13 mouse cellular contexts compared by ENCODE assay signal in the genomic region with DNA sequence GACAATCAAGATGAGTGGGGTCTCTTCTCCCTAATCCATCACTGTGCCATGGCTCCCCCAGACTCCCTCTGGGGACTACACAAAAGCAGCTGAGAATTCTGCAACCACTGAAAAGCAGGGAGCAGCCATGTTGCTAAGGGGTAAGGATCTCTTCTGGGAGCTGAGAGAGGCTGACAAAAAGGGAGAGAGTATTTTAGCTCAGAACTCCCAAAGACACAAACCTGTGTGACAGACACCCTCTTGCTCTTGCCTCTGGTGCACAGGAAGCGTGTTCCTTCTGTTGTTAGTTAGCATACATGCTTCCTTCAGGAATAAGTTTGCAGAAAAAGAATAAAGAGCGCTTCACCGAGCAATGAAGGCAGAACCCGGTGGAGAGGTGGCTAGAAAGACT. TPM values are rescaled to one million over a fixed set of nuclear protein-coding genes. Genes with fewer than 3 reads are reported as not detected.
DNase-seq lines count a peak whose midpoint lies in the region; ATAC-seq lines count a peak whose summit lies in the region.
"Had no signal": no experiment of that assay in that cellular context is flagged by ENCODE, and none has a peak within 500 bp of the region (broad histone marks: within the 10 kb centered on the region; RNA-seq: fewer than 3 reads in every experiment).

No protein-coding gene starts in this region.

- ATAC-seq in limb, embryonic 12.5 days (ENCODE audit: insufficient number of reproducible peaks, insufficient read depth, low FRiP score, low TSS enrichment, low read depth): no peak
- ATAC-seq in hindbrain, embryonic 15.5 days (ENCODE audit: low FRiP score, low read depth): no peak
- no peak for ATAC-seq in neural tube, embryonic 12.5 days (ENCODE audit: low FRiP score, low read depth)
- no peak for ATAC-seq in liver, embryonic 12.5 days
- ATAC-seq: liver, postnatal 0 days had no signal

- no peak for DNase-seq in limb, embryonic 10.5 days (ENCODE audit: low spot score)
- no peak for DNase-seq in forebrain, embryonic 10.5 days (ENCODE audit: extremely low spot score, low spot score)
- no peak for DNase-seq in liver
- no peak for DNase-seq in yolk sac, embryonic 10.5 days (ENCODE audit: low spot score)
- DNase-seq: heart, postnatal 36 days; liver, postnatal 0 days; thymus, postnatal 25 days had no signal

- H3K27me3 ChIP-seq in limb, embryonic 12.5 days: no peaks in the 10 kb centered on the region
- H3K27me3 ChIP-seq in limb, embryonic 10.5 days (ENCODE audit: low read depth, poor library complexity, severe bottlenecking): peaks cover 8% of the 10 kb centered on the region; the same call in 1 of the 2 replicates
- peaks cover 4% of the 10 kb centered on the region; the same call in 1 of the 2 replicates for H3K27me3 ChIP-seq in forebrain, embryonic 10.5 days (ENCODE audit: poor library complexity, severe bottlenecking)
- no peaks in the 10 kb centered on the region for H3K27me3 ChIP-seq in hindbrain, embryonic 15.5 days
- no peaks in the 10 kb centered on the region for H3K27me3 ChIP-seq in neural tube, embryonic 12.5 days (replicated peaks)
- H3K27me3 ChIP-seq in liver, embryonic 12.5 days (replicated peaks): peaks cover 46% of the 10 kb centered on the region

- H3K4me2 ChIP-seq in limb, embryonic 12.5 days: peak overlapping the region; percentile 13; the same call in 1 of the 2 replicates
- H3K4me2 ChIP-seq in hindbrain, embryonic 15.5 days: peak overlapping the region; percentile 78
- peak overlapping the region; percentile 65 for H3K4me2 ChIP-seq in neural tube, embryonic 12.5 days (replicated peaks)
- no peak overlapping the region for H3K4me2 ChIP-seq in liver, embryonic 12.5 days

- H3K4me1 ChIP-seq in limb, embryonic 12.5 days (replicated peaks): peaks cover 16% of the 10 kb centered on the region
- H3K4me1 ChIP-seq in limb, embryonic 10.5 days: peaks cover 29% of the 10 kb centered on the region
- peaks cover 71% of the 10 kb centered on the region for H3K4me1 ChIP-seq in forebrain, embryonic 10.5 days
- peaks cover 70% of the 10 kb centered on the region for H3K4me1 ChIP-seq in hindbrain, embryonic 15.5 days (replicated peaks)
- peaks cover 65% of the 10 kb centered on the region for H3K4me1 ChIP-seq in neural tube, embryonic 12.5 days
- peaks cover 4% of the 10 kb centered on the region; the same call in 1 of the 2 replicates for H3K4me1 ChIP-seq in liver, embryonic 12.5 days

- H3K27ac ChIP-seq in limb, embryonic 12.5 days: 0 out of 2 replicates have a peak overlapping the region, but pooled peaks have one; percentile 18
- no peak overlapping the region for H3K27ac ChIP-seq in limb, embryonic 10.5 days
- H3K27ac ChIP-seq in forebrain, embryonic 10.5 days: peak overlapping the region; percentile 77
- H3K27ac ChIP-seq in hindbrain, embryonic 15.5 days (replicated peaks): peak overlapping the region; percentile 67
- no peak overlapping the region for H3K27ac ChIP-seq in neural tube, embryonic 12.5 days
- H3K27ac ChIP-seq in liver, embryonic 12.5 days: no peak overlapping the region

- H3K9me3 ChIP-seq in limb, embryonic 12.5 days: no peaks in the 10 kb centered on the region
- no peaks in the 10 kb centered on the region for H3K9me3 ChIP-seq in limb, embryonic 10.5 days (replicated peaks)
- no peaks in the 10 kb centered on the region for H3K9me3 ChIP-seq in forebrain, embryonic 10.5 days
- H3K9me3 ChIP-seq in hindbrain, embryonic 15.5 days: no peaks in the 10 kb centered on the region
- no peaks in the 10 kb centered on the region for H3K9me3 ChIP-seq in neural tube, embryonic 12.5 days
- H3K9me3 ChIP-seq in liver, embryonic 12.5 days (replicated peaks): no peaks in the 10 kb centered on the region

- H3K4me3 ChIP-seq in limb, embryonic 12.5 days (replicated peaks): no peak overlapping the region
- H3K4me3 ChIP-seq in limb, embryonic 10.5 days: no peak overlapping the region
- H3K4me3 ChIP-seq in forebrain, embryonic 10.5 days: peak overlapping the region; percentile 70
- H3K4me3 ChIP-seq in hindbrain, embryonic 15.5 days: peak overlapping the region; percentile 60
- H3K4me3 ChIP-seq in neural tube, embryonic 12.5 days: 0 out of 2 replicates have a peak overlapping the region, but pooled peaks have one; percentile 15
- no peak overlapping the region for H3K4me3 ChIP-seq in liver, embryonic 12.5 days

- 50% methylated on average over 4 of the region's 4 CpGs for WGBS in limb, embryonic 12.5 days
- 67% methylated on average over 4 of the region's 4 CpGs for WGBS in limb, embryonic 10.5 days
- 34% methylated on average over 4 of the region's 4 CpGs for WGBS in forebrain, embryonic 10.5 days
- 23% methylated on average over 4 of the region's 4 CpGs for WGBS in hindbrain, embryonic 15.5 days
- 41% methylated on average over 4 of the region's 4 CpGs for WGBS in neural tube, embryonic 12.5 days
- WGBS in liver, embryonic 12.5 days (ENCODE audit: insufficient replicate concordance): 58% methylated on average over 4 of the region's 4 CpGs

- H3K36me3 ChIP-seq in limb, embryonic 12.5 days: no peaks in the 10 kb centered on the region
- no peaks in the 10 kb centered on the region for H3K36me3 ChIP-seq in limb, embryonic 10.5 days
- no peaks in the 10 kb centered on the region for H3K36me3 ChIP-seq in forebrain, embryonic 10.5 days (replicated peaks)
- no peaks in the 10 kb centered on the region for H3K36me3 ChIP-seq in hindbrain, embryonic 15.5 days
- peaks cover 2% of the 10 kb centered on the region; the same call in 1 of the 2 replicates for H3K36me3 ChIP-seq in neural tube, embryonic 12.5 days
- H3K36me3 ChIP-seq in liver, embryonic 12.5 days: no peaks in the 10 kb centered on the region

- no peak overlapping the region for H3K9ac ChIP-seq in limb, embryonic 12.5 days (replicated peaks)
- H3K9ac ChIP-seq in hindbrain, embryonic 15.5 days: peak overlapping the region; percentile 40
- 0 out of 2 replicates have a peak overlapping the region, but pooled peaks have one; percentile 21 for H3K9ac ChIP-seq in neural tube, embryonic 12.5 days
- H3K9ac ChIP-seq in liver, embryonic 12.5 days: no peak overlapping the region
- H3K9ac ChIP-seq: liver, postnatal 0 days had no signal

RNA-seq across cellular contexts. Expression of gene Gm6525, which starts 44.1 kb away (rescaled TPM):
- 0.35 and 0.88 TPM in 2 replicates for polyA plus RNA-seq in limb, embryonic 12.5 days (2016; fragmentation: Nextera tagmentation; extraction: Ambion mirVana)
- polyA plus RNA-seq in limb, embryonic 10.5 days (2016; fragmentation: Nextera tagmentation; extraction: Ambion mirVana): 0.58 and 0.60 TPM in 2 replicates
- 0.87 and 1.5 TPM in 2 replicates for polyA plus RNA-seq in forebrain, embryonic 10.5 days (2016; fragmentation: Nextera tagmentation; extraction: Ambion mirVana)
- polyA plus RNA-seq in hindbrain, embryonic 15.5 days (2015; fragmentation: Nextera tagmentation; extraction: Ambion mirVana): 2.1 and 2.3 TPM in 2 replicates
- 2.2 and 2.6 TPM in 2 replicates for polyA plus RNA-seq in neural tube, embryonic 12.5 days (2016; fragmentation: Nextera tagmentation; extraction: Ambion mirVana)
- polyA plus RNA-seq in liver, embryonic 12.5 days (2016; fragmentation: Nextera tagmentation; extraction: Ambion mirVana): 0.30 TPM in 1 of 2 replicates, not detected in the other
- polyA plus RNA-seq: gonadal fat pad, adult 2 months; spleen, adult 2 months had no signal

Comparison
In these comparisons a context has a peak if more than half of its experiments do, and no peak if none do; other contexts are left out.
1. H3K27ac ChIP-seq: peak in limb, embryonic 12.5 days (single experiment), forebrain, embryonic 10.5 days (single experiment) and hindbrain, embryonic 15.5 days (single experiment); none in limb, embryonic 10.5 days (single experiment), neural tube, embryonic 12.5 days (single experiment) and liver, embryonic 12.5 days (single experiment).
2. H3K4me3 ChIP-seq: peak in forebrain, embryonic 10.5 days (single experiment), hindbrain, embryonic 15.5 days (single experiment) and neural tube, embryonic 12.5 days (single experiment); none in limb, embryonic 12.5 days (single experiment), limb, embryonic 10.5 days (single experiment) and liver, embryonic 12.5 days (single experiment).
3. H3K9ac ChIP-seq: peak in hindbrain, embryonic 15.5 days (single experiment) and neural tube, embryonic 12.5 days (single experiment); none in limb, embryonic 12.5 days (single experiment) and liver, embryonic 12.5 days (single experiment).